Mouse (Mus musculus) hindbrain, embryonic 14.5 days (tissue): ENCODE results near the gene Akap7. TPM values are rescaled to one million over a fixed set of nuclear protein-coding genes. Genes with fewer than 3 reads are reported as not detected.

Source experiments
- ATAC-seq: fragments of 200-750 bp; cut with Nextera tagmentation; 2 replicates; pipeline ENCODE4 v1.8.0; 2017; ENCODE audit warnings: moderate number of reproducible peaks, mild to moderate bottlenecking, moderate TSS enrichment, moderate library complexity; ENCODE audit not compliant: low FRiP score
- DNase-seq: peaks from one replicate; pipeline ENCODE4 v3.0.0-alpha.2; 2015; ENCODE audit warnings: low spot score
- H3K27ac ChIP-seq: fragments of 300-500 bp; sonication (generic); 2 replicates; pipeline ENCODE4 v1.5.1; 2014; ENCODE audit warnings: mild to moderate bottlenecking, moderate library complexity
- H3K27me3 ChIP-seq: fragments of 300-500 bp; sonication (generic); 2 replicates; pipeline ENCODE4 v1.6.1; 2014; ENCODE audit warnings: mild to moderate bottlenecking, low read length, mixed read lengths; ENCODE audit not compliant: control insufficient read depth, insufficient read depth
- H3K36me3 ChIP-seq: fragments of 300-500 bp; sonication (generic); replicated peaks from 2 replicates; pipeline ENCODE4 v1.6.1; 2014; ENCODE audit not compliant: control insufficient read depth, insufficient read depth
- H3K4me1 ChIP-seq: fragments of 300-500 bp; sonication (generic); replicated peaks from 2 replicates; pipeline ENCODE4 v1.6.1; 2014; ENCODE audit warnings: antibody characterized with exemption, low read length, mixed read lengths; ENCODE audit not compliant: control insufficient read depth, insufficient read depth
- H3K4me2 ChIP-seq: fragments of 300-500 bp; sonication (generic); replicated peaks from 2 replicates; pipeline ENCODE4 v1.6.1; 2014; ENCODE audit warnings: mild to moderate bottlenecking, moderate library complexity
- H3K4me3 ChIP-seq: fragments of 300-500 bp; sonication (generic); replicated peaks from 2 replicates; pipeline ENCODE4 v1.5.1; 2014; ENCODE audit warnings: mild to moderate bottlenecking, low read length
- H3K9ac ChIP-seq: fragments of 300-500 bp; sonication (generic); 2 replicates; pipeline ENCODE4 v1.6.1; 2014
- H3K9me3 ChIP-seq: fragments of 300-500 bp; sonication (generic); 2 replicates; pipeline ENCODE4 v1.6.1; 2016; ENCODE audit warnings: low read length; ENCODE audit not compliant: control insufficient read depth
- WGBS: fragments of 180-500 bp; shearing (Covaris S2); extraction: QIAGEN DNeasy Blood & Tissue Kit; methylation state at CpG from one replicate; pipeline ENCODE4 v1.1.7; 2014; 5-methylcytosine and 5-hydroxymethylcytosine counted together
- polyA plus RNA-seq: library from polyadenylated mRNA; unstranded; fragments of >200 nt; fragmentation: Nextera tagmentation; extraction: Ambion mirVana; gene quantifications from 2 replicates; pipeline ENCODE4 v1.2.1, GENCODE M21; 2014

The Akap7 gene
- 48.8 and 56.7 TPM in 2 replicates for polyA plus RNA-seq

DNA sequence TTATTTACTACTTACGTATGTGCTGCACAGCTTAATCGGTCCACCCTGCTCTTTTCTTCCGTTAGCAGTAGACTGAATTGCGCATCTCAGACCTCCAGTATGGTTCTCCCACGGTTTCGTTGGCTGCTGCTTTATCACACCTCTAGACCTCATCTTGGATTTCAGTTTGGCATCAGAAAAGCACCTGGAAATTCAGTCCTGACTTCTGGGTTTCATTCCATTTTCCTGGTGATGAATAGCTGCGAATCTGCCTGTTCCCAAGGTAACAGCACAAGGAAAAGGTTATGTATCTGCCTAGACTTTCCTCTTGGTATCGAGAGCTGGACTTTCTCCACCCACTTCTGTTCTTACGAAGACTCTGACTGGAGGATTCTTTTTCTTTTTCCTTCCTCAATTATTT lies at the start of gene Akap7:
TSS of gene Akap7 (minus strand) at position 101 of the 400 bp plus-strand sequence.
- DNase-seq (no peak), ATAC-seq (no peak)
- Histone ChIP-seq H3K4me1 (peaks cover 8% of the 10 kb centered on the region), H3K36me3 (no peaks in the 10 kb centered on the region), H3K27ac (no peak within 1 kb of the TSS), H3K4me3 (no peak within 1 kb of the TSS), H3K27me3 (no peaks in the 10 kb centered on the region), H3K9me3 (no peaks in the 10 kb centered on the region), H3K4me2 (no peak within 1 kb of the TSS), H3K9ac (no peak within 1 kb of the TSS)
- WGBS, result 92% methylated on average over 9 of the region's 9 CpGs

DNA sequence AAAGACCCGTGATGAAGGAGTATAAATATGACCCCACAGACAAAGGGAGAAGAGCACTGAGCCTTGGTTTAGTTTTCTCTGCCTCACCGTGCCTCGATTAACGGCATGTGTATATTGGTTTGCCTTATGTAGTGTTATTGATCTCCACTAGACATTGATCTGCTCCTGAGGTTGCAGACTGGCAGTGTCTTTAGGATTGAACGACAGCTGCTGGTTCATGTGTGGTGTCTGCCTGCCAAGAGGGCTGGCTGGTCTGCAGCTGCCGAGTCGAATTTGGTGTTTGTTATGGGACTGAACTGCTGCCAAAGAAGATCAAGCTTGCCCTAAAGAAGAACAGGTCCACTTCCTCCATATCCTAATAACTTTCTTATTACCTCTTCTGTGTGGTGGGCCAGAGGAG lies 46.7 kb upstream of the Akap7 start:
- Histone ChIP-seq H3K4me3 (no peak overlapping the region), H3K27ac (no peak overlapping the region), H3K36me3 (no peaks in the 10 kb centered on the region), H3K27me3 (no peaks in the 10 kb centered on the region), H3K9me3 (no peaks in the 10 kb centered on the region), H3K9ac (no peak overlapping the region), H3K4me2 (no peak overlapping the region), H3K4me1 (no peaks in the 10 kb centered on the region)
- DNase-seq (no peak), ATAC-seq (no peak)
- 85% methylated on average over 7 of the region's 7 CpGs for WGBS

DNA sequence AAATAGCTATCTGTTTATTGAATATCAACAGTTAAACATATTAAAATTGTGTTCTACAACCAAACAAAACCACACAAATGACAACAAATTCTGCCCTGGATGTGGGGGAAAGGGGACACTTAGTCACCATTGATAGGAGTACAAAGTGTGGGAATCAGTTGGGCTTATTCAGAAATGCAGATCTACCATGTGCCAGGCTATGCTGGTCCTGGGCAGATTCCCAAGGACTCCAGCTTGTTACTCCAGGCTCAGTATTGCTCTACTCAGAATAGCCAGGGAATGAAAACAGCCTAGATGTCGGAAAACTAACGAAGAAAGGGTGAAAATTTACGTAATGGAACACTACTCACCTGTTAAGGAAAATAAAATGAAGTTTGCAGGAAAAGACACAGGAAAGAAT lies 46.3 kb upstream of the Akap7 start:
- Histone ChIP-seq H3K36me3 (no peaks in the 10 kb centered on the region), H3K9me3 (no peaks in the 10 kb centered on the region), H3K4me1 (no peaks in the 10 kb centered on the region), H3K27ac (no peak overlapping the region), H3K27me3 (no peaks in the 10 kb centered on the region), H3K9ac (no peak overlapping the region), H3K4me2 (no peak overlapping the region), H3K4me3 (no peak overlapping the region)
- ATAC-seq (no peak), DNase-seq (no peak)
- WGBS, result 96% methylated on average over 3 of the region's 3 CpGs

DNA sequence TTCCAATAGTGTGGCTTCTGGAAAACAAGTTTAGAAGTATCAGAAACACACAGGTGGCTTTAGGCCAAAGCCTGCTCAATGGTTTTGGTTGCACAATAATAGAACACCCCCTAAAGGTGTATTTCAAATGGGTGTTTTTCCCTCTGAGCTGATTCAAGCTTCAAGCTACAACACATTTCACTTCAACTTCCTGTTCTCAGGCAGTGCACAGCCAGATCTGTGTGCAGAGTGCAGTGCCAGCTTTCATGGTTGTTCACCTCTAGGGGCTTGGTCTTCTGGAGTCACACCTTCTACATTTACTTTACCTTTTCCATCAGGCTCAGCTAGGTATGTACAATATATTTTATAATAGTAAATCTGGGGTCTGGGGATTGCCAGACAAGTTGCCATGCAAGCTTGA lies 35.1 kb upstream of the Akap7 start:
- Histone ChIP-seq H3K36me3 (no peaks in the 10 kb centered on the region), H3K4me3 (no peak overlapping the region), H3K27me3 (no peaks in the 10 kb centered on the region), H3K9me3 (peaks cover 9% of the 10 kb centered on the region; the same call in 1 of the 2 replicates), H3K27ac (no peak overlapping the region), H3K9ac (no peak overlapping the region), H3K4me2 (no peak overlapping the region), H3K4me1 (no peaks in the 10 kb centered on the region)
- DNase-seq (no peak), ATAC-seq (no peak)

DNA sequence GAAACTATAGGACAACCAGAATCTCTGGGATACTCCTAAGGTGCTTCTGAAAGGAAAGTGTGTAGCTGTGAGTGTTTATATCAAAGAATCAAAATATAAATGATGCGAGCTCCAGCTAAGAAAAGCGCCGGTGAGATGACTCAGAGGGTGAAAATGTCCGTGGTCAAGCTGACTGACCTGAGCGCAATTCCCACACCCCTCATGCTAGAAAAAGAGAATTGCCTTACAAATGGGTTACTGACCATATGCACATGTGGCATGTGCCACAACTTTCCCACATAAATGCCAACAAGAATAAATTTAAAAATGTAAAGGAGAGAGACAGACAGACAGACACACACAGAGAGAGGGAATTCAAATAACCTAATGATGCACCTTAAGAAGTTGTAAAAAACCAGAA lies 33.0 kb upstream of the Akap7 start:
- H3K4me3 ChIP-seq, result no peak overlapping the region
- no peaks in the 10 kb centered on the region for H3K27me3 ChIP-seq
- H3K27ac ChIP-seq, result no peak overlapping the region
- no peak overlapping the region for H3K4me2 ChIP-seq
- H3K9ac ChIP-seq, result no peak overlapping the region
- ATAC-seq (no peak), DNase-seq (no peak)
- H3K9me3 ChIP-seq, result peaks cover 9% of the 10 kb centered on the region; the same call in 1 of the 2 replicates
- H3K36me3 ChIP-seq, result no peaks in the 10 kb centered on the region
- WGBS, result 98% methylated on average over 5 of the region's 5 CpGs
- no peaks in the 10 kb centered on the region for H3K4me1 ChIP-seq

DNA sequence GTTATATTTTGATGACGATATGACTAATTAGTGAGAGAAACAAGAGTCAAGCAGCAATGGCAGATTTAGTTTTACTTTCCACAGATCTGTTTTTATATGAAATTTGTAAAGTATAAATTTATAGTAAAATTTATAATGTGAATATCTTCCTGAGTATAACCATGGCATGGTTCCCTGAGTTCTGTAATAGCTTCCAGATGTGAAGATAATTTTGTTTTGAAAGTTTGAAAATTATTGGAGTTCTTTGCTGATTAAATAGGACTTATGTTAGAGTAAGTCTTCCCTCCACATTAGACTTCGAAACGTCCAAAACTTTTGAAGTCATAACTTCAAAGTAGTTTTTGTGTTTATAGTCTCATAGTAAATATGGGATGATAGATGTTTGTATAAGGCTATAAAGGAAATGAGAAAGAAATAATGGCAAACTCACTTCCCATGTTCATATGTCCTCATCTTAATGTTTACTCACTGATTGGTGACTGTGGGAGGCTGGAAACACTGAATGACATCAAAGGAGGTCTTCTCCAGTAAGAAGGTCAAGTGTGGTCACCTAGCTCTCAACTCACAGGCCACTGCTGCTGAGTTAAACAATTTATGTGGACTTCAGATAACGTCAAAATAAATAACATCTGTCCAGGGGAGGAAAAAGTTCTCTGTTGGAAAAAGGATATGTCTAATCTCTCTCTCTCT lies 25.9 kb upstream of the Akap7 start:
- H3K4me3 ChIP-seq, result no peak overlapping the region
- no peak overlapping the region for H3K27ac ChIP-seq
- DNase-seq (no peak), ATAC-seq (no peak)
- no peak overlapping the region for H3K4me2 ChIP-seq
- no peaks in the 10 kb centered on the region for H3K36me3 ChIP-seq
- 84% methylated on average over 4 of the region's 4 CpGs for WGBS
- no peaks in the 10 kb centered on the region for H3K27me3 ChIP-seq
- no peaks in the 10 kb centered on the region for H3K4me1 ChIP-seq
- H3K9me3 ChIP-seq, result no peaks in the 10 kb centered on the region
- H3K9ac ChIP-seq, result no peak overlapping the region

DNA sequence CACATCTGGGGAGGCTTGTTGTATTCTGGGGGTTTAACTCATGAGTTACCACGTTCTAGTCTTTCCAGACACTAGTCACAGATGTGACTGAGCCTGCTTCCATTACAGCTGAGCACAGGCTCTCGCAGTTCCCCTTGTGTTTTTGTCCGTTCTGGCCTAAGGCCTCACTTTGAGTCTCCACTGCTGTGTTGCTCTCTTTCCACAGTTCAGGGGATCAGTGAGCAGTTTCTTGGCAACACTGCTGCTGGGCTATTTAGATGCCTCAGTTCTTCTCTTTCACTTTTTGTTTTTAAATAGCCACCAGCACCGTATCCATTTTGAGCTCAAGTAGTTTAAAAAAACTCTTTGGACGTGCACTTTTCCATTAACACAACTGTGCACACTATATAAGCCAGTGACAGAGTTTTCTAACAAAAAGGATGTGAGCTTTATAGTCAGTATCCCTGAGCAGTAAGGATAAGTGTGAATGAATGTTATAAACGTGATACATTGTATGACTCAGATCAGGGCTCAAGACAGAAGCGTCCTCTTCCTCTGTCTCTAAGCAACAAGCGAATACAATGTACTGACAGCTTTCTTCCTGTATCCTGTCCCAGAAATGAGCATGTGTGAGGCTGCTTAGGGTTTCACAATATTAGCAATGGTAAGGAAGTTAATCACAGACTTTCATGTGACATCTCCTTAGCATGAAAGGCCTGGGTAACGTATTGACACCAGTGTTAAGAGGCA lies 23.8 kb upstream of the Akap7 start:
- WGBS, result 54% methylated on average over 9 of the region's 9 CpGs
- Histone ChIP-seq H3K9ac (no peak overlapping the region), H3K36me3 (no peaks in the 10 kb centered on the region), H3K4me3 (no peak overlapping the region), H3K27ac (no peak overlapping the region), H3K4me2 (no peak overlapping the region), H3K27me3 (no peaks in the 10 kb centered on the region), H3K9me3 (no peaks in the 10 kb centered on the region), H3K4me1 (no peaks in the 10 kb centered on the region)
- ATAC-seq (no peak), DNase-seq (no peak)

DNA sequence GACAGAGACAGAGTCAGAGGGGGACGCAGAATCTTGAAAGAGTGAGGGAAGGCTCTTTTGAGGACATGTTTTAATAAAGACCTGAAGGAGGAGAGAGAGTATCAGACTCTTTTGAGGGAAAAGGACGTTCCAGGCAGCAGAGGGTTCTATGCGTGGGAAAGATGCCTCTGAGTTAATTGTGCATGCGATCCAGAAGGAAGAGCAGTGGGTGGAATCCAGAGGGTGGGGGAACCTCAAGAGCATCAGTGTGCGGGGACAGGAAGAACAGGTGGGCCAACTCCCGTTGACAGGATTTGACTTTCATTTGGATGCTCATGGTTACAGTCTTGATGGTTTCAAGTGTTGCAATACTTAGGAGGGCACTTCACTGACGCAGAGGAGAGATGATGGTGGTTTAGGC lies 22.4 kb upstream of the Akap7 start:
- Histone ChIP-seq H3K4me1 (no peaks in the 10 kb centered on the region), H3K9ac (no peak overlapping the region), H3K27ac (no peak overlapping the region), H3K4me2 (no peak overlapping the region), H3K27me3 (no peaks in the 10 kb centered on the region), H3K9me3 (no peaks in the 10 kb centered on the region), H3K4me3 (no peak overlapping the region), H3K36me3 (no peaks in the 10 kb centered on the region)
- whole genome bisulfite sequencing, result 87% methylated on average over 7 of the region's 7 CpGs
- ATAC-seq, result no peak
- no peak for DNase-seq

DNA sequence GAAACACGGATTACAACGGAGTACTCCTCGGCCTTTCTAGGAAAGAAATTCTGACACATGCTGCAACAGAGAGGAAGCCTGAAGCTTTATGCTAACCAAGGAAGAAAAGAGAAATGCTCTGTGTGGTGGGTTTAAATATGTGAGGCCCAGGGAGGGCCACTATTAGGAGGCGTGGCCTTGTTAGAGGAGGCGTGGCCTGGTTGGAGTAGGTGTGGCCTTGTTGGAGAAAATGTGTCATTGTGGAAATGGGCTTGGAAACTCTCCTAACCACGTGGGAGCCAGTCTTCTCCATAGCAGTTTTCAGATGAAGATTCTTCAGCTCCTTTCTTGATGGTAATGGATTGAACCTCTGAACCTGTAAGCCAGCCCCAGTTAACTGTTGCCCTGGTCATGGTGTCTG lies 19.8 kb upstream of the Akap7 start:
- no peaks in the 10 kb centered on the region for H3K9me3 ChIP-seq
- no peak overlapping the region for H3K4me3 ChIP-seq
- no peaks in the 10 kb centered on the region for H3K4me1 ChIP-seq
- no peaks in the 10 kb centered on the region for H3K36me3 ChIP-seq
- WGBS, result 83% methylated on average over 6 of the region's 6 CpGs
- no peaks in the 10 kb centered on the region for H3K27me3 ChIP-seq
- no peak overlapping the region for H3K4me2 ChIP-seq
- no peak overlapping the region for H3K27ac ChIP-seq
- DNase-seq (no peak), ATAC-seq (no peak)
- H3K9ac ChIP-seq, result no peak overlapping the region
